Mouse (Mus musculus): Measurements from ENCODE around the gene Nt5m.

Nt5m gene

DNA sequence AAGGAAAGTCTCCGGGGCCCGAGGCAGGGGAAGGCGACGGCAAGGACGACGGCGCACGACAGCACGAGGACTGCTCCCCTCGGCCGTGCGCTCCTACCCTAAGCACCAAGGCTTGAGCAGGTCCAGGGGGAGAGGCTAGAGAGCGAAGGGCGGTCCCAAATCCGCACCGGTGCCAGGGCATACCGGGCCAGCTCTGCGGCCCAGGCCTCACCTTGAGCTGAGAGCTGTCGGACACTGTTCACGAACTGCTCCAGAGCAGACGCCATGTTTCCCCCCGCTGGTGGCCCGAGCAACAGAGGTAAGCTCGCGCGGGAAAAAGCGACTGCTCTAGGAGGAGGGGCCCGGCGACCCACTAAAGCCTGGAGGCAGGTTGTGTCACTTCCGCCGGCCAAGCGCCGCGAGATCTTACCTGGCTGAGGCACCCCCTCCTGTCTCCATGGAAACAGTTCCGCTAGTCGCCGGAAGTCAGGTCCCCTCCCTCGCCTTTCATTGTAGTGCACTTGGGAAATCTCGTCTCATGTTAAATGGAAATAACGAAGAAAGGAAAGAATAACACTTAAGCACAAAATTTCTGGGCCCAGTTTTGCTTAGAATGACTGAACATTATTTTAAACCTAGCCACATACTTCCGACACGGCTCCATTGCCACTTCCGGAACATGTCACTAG, 346 bp downstream of the Nt5m start, which contains the start of gene Cops3:
Gene Cops3, minus strand, starts transcription at position 380 of the 668 bp plus-strand sequence.
- DNase-seq, result peak; percentile 97

DNA sequence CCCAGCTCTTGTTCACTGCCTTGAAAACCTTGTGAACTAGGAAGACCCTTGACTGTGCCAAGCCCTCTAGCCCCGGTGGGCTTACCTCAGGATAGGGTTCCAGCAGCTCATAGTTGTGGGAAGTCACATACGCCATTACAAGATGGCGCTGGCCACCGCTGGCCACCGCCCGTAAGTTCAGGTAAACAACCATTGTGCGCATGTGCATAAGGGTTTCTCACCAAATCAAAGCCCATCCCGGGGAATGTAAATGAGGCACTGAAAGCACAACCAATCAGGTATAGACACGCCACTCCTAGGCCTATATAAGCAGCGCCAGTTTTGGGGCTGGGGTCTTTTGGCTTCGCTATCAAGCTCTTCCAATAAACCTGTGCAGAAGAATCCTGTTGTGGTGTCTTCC, 7.1 kb downstream of the Nt5m start:
- no peak for DNase-seq

DNA sequence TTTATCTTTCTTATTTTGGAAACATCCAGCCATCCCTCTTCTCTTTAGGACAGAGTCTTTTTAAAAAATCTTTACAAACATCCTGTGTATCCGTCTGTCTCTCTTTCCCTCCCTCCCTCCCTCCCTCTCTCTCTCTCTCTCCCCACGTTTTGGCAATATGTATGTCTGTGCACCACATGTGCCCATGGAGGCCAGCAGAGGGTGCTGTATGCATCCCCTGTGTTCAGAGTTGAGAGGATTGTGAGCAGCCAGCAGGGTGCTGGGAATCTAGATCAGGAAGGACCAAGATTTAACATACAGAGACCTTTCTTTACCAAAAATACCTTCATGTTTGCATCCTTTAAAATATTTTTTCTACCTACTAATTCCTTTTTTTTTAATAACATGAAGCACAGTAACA, 7.9 kb downstream of the Nt5m start:
- DNase-seq, result no peak

DNA sequence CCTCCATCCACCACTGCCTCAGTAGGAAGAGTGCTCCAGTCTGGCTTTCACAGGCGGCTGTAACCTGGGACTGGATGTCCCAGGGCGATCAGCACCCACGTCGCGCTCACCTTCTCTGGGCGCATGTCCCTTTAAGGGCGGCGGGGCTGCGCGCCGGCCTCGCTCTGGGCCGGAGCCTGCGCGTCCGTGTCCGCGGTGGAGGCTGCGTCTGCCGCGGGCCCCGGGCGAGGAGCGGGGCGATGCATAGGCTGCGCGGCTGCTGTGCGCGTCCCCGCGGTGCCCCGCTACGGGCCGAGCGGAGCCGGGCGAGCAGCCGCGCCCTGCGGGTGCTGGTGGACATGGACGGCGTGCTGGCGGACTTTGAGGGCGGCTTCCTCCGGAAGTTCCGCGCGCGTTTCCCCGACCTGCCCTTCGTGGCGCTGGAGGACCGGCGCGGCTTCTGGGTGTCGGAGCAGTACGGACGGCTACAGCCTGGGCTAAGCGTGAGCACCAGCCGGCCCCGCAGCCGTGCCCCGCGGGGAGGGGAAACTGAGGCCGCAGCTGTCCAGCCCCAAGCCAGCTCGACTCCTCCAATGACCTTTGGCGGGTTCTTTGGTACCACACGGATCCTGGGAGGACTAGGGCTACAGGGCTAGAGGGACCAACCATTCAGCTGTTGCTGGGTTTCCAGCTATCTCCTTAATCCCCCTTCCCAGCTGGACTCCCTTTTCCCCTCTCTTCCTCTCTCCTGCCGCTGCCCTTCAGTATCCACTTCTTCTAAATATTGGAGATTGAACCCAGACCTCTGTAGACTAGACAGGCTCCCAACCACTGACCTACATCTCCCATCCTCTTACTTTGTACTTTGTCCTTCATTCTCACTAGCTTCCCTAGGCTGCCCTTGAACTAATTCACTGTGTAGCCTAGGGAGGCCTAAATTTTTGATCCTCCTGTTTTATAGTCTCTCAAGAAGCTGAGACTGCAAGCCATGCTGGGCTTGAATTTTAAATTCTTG, 8.9 kb downstream of the Nt5m start:
- DNase-seq, result peak; percentile 79

DNA sequence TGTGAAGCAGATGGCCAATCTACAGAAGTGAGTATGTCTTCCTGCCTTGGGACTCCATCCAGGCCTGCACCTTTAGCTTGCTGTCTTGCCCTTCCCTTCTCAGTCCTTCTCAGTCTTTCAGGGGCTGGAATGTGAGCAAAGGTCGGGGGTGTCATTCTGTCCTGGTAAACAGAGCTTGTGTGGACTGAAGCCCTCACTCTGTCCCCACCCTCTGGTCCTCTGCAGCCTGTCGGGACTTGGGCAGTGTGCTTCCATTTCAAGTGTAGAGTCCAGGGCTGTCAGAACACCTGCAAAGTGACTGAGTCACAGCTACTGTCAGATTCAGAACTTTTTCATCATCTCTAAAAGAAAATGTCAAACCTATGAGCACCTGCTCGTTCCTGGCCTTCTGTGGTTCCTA, 13.6 kb downstream of the Nt5m start:
- DNase-seq, result no peak

DNA sequence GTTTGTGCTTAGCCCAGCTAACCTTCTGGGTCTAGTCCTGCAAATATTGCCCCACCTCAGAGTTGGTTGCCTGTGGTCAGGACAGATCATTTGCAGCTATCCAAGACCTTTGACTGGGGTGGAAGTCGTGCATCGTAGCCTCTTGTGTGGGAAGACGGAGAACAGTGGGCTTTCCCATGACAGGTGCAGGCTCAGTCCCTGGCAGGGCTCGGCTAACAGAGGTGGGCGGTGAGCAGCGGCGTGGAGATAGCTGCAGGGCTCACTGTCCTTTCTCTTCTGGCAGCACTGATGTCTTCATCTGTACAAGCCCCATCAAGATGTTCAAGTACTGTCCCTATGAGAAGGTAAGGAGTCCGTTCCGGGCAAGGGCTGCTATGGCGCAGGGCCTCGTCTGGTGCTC, 21.2 kb downstream of the Nt5m start:
- peak; percentile 49 for DNase-seq

DNA sequence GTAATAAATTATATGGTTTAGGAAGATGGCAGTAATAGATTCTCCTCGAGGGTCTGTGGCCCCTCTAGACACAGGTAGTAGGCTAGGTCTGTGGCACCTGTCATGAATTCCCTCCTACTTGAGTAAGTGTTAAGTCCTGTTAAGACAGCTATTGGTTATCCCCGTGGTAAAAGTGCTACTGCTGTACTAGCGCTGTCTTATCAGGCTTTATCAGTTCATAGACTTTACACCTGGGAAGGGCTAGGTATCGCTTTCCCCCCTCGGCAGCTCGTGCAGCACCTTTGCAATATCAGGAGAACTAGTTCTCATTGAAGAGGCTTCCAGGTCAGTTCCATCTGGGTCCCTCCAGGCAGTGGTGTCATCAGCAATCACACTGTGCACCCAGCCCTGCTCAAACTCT, 25.1 kb downstream of the Nt5m start:
- DNase-seq, result no peak

DNA sequence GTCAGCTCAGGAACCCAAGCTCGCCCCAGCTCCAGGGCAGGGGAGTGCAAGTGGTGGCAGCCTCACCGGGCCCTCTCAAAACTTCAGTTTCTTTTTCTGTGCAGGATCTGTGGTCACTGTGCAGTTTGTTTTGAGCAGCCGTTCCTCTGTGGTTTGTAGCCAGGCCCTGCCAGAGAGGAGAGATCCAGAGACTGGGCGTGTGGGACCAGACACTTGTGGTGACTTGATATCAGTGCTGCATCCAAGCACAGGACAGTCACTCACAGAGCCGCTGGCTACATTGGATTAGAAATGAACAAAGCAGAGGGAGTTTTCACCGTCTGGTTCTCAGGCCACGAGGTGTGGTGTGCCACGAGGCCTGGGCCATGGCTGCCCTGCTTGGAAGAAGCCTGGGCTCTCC, 32.9 kb downstream of the Nt5m start:
- no peak for DNase-seq

DNA sequence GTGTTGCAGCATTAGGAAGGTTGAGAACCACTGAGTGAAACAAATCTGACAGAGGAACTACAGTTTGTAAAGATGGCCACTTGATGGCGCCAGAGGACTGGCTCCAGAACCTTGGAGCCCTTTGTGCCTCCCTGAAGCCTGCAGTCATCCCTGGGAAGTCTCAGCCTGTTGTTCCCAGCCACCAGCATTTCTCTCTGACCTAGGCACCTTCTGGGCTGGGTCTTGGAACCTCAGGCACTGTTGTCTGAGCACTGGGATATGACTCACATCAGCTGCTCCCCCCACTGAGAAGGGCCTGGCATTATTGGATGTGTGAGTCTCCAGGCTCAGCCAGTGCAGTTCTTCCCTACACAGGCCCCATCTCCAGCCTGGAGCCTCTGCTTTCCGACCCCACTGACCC, 40.8 kb downstream of the Nt5m start:
- DNase-seq, result peak; percentile 74

DNA sequence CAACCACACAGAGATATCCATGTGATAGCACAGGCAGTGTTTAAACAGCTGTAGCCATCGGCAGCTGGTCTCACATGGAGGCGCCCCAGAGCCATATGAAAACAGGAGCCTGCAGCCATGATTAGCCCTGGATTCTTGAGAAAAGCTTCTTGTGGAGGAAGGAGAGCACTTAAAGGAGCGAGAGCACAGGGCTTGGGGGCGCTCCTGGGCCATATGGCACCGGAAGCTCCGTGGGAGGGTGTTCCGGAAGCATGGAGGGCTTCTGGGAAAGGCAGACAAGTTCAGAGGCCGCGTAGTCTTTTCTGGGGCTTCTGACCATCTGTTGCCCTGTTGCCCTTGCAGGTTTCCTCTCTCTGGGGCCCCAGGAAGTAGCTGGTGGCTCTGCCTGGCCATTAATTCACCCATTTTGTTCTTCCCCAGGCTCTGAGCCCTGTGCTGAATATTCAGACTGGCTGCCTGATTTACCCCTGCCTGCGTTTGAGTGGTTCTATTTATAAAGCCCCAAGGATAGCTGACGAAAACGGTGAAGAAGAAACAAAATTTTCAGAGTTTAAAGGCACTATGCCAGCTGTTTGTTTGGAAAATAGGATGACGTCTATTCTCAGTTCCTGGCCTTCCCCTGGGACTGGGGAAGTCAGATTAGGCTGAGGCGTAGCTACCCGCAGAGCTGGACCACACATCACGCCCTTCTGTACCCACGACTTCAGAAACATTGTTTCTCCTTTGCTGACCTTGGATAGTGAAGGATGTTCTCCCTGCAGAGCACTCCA, 46.2 kb downstream of the Nt5m start:
- no peak for DNase-seq

DNA sequence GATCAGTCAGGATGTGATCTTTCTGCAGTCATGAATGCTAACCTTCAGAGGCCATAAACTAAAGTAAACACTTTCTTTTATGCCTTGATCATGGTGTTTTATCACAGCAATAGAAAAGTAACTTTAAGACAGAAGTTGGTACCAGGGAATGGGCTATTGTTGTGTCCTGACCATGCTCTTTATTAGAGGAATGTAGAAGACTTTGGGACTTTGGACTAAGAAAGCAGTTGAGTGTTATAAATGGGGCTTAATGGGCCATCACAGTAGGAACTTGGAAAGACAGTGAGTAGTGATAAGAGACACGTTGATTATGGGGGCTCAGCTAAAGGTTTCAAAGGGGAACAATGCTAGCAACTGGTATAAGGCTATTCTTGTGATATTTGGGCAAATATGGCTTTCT, 47.7 kb downstream of the Nt5m start:
- no peak for DNase-seq

DNA sequence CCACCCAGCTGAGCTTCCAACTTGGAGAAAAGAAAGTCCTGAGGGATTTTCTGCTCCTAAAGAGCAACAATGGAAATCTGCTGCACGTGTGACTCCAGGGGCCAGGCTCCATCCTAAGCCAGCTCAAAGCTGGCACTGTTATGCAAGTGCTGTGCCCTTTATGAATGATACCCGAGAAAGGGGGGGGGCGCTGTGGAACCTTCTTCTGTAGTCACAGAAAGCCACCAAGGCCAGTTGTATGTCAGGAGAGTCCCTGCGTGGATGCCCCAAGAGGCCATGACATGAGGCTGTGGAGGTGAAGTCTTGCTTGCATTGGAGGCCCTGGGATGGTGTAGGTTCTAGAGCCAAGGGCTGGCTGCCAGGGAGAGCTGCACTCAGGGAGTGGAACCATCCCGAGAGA, 48.9 kb downstream of the Nt5m start:
- DNase-seq, result no peak

DNA sequence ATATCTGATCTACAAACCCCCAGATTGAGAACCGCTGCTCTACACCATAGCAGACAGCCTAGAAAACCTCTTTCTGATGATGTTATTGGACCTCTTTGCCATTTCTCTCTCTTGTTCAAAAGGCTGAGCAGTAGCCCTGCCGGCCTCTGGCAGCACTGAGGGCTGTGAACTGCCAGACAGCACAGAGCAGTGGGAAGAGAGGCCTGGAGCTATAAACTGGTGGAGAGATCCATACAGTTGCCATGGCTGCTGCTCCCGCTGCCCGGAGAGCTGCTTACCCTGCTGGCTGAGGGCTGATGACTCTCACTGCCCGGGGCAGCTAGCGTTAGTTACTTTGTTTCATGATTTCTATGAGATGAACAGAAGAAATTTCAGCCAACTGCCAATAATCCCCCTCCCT, 52.6 kb downstream of the Nt5m start:
- no peak for DNase-seq

DNA sequence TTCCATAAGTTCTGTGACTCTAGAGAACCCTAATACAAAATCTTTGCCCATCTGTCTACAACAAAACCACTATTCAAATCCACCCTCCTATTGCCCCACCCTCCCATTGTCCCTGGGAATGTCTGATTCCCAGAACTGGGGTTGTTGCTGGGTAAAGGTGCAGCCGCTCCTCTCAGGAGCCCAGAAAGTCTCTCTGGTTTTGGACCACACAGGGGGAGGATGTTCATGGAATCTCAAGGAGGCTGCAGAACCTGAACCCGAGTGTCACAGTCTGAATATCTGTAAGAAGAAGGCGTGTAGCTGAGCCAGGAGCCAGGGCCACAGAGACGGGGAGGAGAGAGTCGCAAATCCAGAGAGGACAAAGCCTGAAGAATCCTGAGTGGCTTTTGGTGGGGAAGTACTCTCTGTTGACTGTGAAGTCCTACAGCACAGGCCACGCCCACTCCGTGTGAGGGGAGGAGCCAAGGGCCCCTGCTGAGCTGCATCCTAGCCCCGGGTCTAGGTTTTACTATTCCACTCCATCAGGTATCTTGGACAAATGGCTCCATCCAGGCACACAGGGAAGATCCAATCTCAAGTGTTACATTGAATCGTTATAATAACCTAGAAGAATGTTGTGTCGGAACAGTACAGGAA, 54.0 kb downstream of the Nt5m start:
- DNase-seq, result no peak

DNA sequence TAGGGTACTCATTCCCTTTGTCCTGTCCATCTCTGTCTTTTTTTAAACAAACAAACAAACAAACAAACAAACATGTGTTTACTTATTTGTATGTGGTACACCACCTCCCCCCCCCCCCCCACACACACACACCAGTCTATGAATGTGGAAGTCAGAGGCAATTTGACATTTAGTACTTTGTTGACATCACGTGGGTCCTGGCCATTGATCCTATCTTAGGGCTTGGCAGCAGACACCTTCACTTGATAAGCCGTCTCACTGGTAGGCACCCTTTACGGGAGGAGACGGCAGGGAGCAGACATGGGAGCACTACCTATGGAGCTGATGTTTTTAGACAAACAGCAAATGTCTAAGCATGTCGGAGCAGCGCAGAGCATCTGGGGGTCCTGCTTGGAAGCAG, 55.7 kb downstream of the Nt5m start:
- DNase-seq, result no peak

DNA sequence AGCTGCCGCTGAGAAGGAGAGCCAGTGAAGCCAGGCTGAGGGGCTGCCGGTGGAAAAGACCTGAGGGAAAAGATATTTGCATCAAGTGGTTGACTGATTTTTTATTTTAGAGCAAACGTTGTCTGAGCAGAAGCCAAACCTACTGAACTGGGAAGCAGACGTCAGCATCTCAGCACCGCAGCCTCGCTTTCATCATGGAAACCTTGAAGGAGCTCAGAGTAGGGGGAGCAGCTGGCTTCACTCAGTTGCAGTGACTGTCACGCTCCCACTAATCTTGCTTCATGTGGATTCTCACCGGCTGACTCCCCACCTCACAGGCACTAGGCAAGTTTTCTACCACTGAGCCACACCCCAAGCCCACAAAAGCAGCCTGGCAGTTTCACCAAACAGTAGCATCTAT, 56.1 kb downstream of the Nt5m start:
- no peak for DNase-seq

DNA sequence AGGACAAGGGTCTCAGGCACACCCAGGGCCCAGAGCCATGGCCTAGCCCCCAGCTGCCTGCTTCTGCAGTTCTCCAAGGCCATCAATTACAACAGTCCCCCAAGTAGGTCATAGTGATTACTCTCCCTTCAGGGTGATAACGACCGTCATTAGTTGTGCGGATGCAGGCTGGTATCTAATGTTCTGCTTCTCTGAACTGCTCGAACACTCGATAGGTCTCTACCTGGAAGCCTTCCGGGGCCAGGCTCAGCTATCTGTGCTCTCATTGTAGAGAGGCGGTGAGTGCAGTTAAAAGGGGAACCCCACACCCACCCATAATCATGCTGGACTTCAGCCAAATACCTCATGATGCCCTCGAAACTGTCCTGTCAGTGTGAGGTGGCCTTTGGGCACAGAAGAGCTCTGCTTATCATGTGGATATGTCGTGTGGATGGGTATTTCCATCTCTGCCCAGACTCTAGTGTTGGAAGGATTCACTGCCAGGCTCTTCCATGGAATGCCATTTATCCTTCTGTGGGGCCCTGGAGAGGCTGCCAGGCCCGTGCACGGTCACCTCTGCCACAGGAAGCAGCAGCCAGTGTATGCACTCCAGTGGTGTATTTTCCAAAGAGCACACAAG, 58.8 kb downstream of the Nt5m start:
- no peak for DNase-seq

DNA sequence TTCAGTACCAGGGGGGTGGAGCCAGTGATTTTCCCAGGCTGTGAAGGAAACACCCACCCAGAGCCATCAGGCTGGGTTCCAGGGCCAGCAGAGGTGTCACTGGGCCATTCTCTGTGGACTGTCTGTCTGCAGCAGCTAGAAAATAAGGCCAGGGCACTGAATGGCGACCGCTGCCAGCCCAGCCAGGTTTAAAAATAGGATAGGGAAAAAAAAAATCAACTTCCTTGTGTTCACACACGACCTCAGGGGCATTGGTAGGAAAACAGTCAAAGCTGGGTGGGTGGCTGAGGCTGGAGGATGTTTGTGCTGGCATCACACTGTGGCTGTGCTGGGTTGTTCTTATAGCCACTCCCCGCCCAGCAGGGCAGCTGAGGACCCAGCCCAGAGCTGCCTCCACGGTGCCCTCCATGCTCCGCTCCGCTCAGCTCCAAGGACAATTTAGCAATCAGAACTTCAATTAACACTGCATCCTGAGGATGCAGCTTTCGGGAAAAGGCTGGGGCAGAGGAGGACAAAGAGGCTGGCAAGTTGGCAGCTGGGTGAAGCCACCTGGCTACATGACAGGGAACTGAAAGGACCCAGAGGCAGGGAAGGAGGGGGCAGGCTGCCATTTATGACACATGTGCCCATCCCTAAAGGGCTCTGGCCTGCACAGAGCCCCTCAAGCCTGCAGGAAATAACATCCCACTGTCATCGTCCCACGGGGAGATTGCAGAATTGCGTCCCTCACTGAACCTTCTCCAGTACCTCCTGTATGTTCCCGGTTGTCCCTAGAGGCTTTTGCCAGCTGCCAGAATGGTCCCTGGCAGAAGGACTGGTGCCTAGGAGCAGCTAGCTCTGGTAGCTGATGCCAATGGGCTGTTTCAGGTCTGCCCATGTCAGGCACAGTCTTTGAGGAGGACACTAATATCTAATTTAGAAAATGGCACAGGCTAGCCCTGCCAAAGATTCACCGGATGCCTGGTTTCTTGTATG, 60.8 kb downstream of the Nt5m start:
- DNase-seq, result no peak

DNA sequence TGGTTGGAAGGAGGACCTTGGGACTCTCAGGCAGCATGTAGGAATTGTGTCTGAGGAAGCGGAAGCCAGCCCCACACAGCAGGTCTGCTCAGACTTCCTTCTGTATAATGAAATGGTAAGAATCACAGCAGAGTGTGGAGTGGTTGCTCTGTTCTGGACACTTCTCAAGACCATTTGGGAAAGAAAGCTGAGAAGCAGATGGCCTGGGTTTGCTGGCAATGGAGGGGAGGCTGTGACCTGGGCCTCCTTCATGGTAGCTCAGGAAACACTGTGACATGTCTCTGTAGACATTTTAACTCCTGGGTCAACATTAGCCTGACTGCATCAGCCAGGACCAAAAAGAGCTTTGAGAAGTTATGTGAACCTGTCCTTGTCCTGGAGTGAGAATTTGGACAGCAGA, 61.7 kb downstream of the Nt5m start:
- DNase-seq, result no peak

DNA sequence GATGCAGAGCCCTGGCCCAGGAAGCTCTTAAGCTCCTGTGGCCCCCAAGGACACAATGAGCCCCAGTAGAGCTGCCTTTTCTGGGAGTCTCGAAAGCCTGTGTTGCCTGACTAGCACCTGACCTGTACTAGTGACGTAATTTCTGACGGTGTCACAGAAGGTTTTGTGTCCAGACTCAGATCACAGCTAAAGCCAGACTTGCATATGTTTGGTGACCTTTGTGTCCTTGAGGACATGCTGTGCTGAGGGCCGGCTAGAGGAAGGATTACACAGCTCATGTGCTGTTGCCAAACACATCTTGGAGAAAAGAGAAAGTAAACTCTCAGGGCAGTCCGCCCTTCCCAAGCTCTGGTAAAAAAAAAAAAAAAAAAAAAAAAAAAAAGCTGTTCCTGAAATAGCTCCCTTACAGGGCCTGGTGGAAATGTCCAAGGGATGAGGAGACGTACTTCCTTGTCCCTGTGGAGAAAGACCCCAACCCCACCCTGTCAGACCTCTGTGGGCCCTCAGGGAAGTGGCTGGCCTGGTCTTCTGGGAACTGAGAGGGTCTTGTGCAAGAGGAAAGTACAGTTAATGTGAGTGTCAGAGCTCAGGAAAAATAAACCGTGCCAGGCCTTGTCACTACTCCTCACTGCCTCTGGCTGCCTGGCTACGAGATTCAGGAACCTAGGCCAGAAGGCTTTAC, 62.9 kb downstream of the Nt5m start:
- DNase-seq, result no peak
